Mouse (Mus musculus) cerebellum, adult (tissue): ENCODE data around the gene Mup21.
"Not testable (repeated sequence)": the region's sequence is repeated elsewhere in the genome, so short reads cannot be mapped to it uniquely, and the experiment has no call there.

Source experiments
- ATAC-seq: cut with Nextera tagmentation; 2 replicates; pipeline ENCODE4 v1.9.2; 2017; ENCODE audit warnings: mild to moderate bottlenecking, moderate library complexity, mixed read lengths; ENCODE audit not compliant: insufficient number of reproducible peaks, low FRiP score, low TSS enrichment

The Mup21 gene

DNA sequence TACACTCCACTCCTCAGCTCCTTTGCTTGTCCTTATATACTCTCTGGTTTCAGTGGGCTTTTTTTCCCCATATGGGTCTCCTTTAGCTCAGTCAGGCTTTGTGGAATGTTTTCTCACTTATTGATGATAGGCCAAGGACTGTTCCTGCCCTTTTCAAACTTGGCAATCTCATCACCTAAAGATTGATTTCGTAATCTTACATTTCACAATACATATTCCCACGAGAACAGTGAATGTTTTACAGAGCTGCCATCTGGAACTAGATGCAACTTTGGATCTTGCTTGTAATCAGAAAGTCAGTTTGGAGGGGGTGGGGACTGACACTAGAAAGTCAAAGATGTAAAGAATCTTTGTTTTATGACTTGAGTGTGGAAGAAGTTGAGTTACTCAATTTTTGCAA is at the start of gene Mup21:
TSS of gene Mup21 (minus strand) at position 53 of the 400 bp plus-strand sequence.
- no peak for ATAC-seq

DNA sequence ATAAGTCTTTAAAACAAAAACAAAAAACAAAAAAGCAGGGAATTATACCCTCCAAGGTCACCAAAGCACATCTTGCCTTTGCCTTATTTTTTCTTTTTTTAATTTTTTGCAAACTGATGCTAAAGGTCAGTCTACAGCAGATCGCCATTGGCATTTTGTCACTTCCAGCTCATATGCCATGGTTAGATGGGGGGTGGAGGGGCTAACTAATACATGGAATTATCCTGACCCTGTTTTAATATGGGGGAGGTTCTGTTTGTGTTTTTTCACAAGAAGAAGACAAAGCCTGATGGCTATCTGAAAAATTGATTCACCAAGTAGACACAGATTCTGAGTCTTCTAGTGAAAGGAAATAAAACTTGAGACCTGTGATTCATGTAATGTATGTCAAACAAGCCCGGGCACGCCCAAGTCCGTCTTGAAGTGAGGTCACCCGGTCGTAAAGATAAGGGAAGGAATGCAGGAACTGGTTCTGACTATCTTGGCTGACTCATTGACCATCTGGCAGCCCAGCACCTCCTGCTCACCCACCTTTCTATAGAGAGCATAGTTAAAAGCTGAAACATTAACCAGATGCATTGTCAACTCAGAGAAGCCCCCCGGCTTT is 49.4 kb upstream of the Mup21 start:
- ATAC-seq, result no peak

DNA sequence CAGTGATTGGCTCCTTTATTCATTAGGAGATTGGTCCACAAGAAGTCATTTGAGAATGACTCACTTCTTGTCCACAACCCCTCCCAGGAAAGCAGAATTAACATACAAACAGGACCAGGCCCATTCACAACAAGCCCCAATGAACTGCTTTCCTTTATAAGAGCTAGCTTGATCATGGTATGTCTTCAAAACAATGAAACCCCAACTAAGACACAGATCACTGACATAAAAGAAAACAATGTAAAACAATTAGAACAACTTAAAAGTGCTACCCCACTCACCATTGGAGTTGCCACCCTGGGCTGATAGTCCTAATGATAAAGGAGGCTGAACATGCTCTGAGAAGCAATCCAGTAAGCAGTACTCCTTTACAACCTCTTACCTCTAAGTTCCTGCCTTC is 38.1 kb upstream of the Mup21 start:
- ATAC-seq, result no peak

DNA sequence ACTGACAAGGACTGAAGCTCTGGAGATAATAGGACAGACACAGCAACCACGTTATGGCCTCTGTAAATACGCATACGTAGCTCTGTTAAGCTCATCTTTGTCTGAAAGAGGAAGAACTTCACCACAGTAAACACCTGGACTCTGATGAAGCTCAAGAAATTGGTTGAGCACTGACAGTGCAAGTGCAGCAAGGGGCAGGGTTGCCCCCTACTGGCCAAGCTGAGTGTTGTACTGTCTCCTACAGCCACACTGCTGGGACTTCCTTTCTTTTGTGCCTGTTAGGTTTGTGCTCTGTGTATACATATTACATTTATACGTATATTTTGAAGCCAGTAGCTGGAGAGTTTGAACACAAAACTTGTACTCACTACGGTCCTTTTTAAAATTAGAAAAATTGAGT is 26.6 kb upstream of the Mup21 start:
- ATAC-seq, result no peak

DNA sequence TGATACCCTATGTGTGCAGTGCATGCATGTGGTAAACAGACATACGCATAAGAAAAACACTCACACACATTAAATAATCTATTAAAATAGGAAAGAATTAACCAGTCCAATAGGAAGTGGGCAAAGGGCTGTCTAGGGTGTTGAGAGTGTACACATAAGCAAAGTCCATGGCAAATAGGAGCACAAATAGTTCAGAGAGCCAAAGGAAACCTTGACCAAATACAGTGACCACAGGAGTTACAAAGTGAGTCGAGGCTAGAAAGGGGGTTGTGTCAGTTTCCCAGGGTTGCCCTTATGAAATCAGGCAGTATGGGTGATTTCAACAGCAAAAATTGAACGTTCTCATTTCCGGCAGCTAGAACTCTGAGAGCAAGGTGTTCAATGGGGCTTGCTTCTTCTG is 23.8 kb upstream of the Mup21 start:
- ATAC-seq, result no peak

DNA sequence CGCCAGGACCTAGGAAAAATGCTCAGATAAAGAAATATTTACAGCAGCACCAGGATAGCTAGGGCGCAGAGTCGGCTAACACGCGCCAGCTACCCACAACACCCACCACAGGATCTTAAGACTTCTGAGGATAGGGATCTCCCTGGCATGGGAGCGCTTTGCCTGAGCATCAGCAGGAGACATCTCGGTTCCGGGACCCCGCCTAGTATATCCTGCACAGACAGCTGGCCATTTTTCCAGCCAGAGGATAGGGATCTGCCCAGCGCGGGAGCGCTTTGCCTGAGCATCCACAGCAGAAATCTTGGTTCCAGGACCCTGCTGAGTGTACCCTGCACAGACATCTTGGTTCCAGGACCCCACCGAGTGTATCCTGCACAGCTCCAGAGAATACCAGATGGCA is 17.0 kb upstream of the Mup21 start:
- ATAC-seq, result not testable (repeated sequence)

DNA sequence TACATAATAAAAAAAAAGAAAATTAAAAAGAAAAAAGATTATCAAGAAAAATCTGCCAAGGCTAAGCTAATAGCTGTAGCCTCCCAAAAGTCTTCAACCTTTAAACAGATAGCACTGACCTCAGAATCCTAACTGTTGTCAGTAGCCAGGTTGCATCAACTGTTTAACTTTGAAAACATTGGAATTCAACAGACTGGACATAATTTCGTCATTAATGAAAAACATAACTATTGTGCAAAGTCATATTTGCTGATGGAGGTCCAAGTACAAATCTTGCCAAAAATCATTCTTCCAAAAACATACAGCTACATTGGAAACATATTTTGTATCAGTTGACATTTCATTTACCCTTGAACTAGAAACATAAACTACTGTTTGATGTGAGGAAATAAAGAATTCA is 7.7 kb upstream of the Mup21 start:
- ATAC-seq, result no peak

DNA sequence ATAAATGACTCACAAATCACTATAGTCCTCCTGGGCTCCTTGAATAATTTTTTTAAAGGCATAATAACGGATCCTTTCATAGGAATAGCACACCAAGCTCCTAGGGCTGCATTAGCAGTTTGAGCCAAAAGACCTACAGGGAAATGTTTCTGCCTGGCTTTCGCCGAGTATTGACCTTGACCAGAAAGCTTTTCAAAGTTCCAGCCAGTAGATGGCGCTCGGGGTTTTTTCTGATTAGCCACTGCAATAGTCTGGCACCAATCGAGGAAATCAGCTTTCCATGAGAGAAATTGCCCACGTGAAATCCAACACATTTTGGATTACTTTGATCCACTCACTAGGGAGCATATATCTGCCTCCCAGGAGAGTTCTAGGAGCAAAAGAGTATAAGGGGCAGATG is 17.0 kb downstream of the Mup21 start:
- no peak for ATAC-seq

DNA sequence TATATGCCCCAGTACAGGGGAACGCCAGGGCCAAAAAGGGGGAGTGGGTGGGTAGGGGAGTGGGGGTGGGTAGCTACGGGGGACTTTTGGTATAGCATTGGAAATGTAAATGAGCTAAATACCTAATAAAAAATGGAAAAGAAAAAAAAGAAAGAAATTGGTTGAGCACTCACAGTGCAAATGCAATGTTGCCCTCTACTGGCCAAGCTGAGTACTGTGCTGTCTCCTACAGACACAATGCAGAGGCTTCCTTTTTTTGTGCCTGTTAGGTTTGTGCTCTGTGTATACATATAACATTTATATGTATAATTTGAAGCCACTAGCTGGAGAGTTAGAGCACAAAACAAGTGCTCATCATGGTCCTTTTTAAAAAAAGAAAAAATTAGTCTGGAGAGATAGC is 47.3 kb downstream of the Mup21 start:
- not testable (repeated sequence) for ATAC-seq
